Mouse (Mus musculus) stomach, postnatal 0 days (tissue): ENCODE measurements around the gene Psmb5.

ENCODE experiments used
- CTCF ChIP-seq: IDR thresholded peaks from 2 replicates; pipeline ENCODE4 v1.5.1; 2016; ENCODE audit warnings: antibody characterized with exemption, low read depth, mild to moderate bottlenecking, moderate library complexity
- EP300 ChIP-seq: optimal IDR thresholded peaks from 2 replicates; pipeline ENCODE3; 2016; ENCODE audit warnings: antibody characterized with exemption

DNA sequence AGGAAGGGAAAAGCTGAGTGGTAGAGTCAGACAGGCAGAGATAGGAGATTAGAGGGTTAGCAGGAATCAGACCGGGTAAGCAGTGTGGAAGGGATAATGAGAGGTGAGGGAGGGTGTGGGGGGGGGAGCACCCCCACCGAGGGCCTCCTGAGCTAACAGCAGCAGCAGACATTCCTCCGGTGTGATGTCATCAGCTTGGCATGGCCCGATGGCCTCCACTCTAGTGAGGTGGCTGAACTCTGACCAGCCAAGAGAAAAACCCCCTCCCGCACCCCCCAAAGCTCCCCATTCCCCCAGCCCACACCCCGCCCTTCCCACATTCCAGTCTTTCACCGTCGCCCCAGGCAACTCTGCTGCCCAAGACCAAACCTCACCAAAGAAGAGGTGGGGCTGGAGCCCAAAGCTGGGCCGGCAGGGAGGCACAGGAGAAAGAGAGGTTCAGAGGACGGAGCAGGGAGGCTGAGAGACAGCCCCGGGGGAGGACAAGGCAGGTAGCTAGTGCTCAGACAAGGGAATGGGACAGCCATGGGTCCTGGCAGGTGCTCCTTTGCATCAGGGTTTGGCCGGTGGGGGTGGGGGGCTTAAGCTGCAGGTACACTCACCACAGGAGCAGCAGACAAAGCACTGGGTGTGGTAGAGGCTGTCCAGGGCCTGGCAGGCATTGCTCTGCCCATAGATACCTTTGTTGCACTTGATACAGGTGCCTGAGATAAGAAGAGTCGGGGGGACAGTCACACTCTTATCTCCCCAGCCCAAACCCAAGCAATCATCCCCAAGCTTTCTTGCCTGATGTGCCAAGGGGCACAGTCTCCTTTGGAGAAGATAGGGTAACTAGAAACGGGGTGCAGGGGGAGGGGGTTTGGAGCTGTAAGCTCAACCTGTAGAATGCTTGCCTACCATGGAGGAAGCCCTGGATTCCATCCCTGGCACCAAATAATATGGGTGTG, 44.8 kb downstream of the Psmb5 start:
- TF ChIP-seq CTCF (no peak), EP300 (no peak)
